Mouse (Mus musculus): ENCODE data around the gene Hoxa3.
A peak's percentile ranks its signal among the peaks of the same experiment; 100 is the strongest.

Gene Hoxa3

DNA sequence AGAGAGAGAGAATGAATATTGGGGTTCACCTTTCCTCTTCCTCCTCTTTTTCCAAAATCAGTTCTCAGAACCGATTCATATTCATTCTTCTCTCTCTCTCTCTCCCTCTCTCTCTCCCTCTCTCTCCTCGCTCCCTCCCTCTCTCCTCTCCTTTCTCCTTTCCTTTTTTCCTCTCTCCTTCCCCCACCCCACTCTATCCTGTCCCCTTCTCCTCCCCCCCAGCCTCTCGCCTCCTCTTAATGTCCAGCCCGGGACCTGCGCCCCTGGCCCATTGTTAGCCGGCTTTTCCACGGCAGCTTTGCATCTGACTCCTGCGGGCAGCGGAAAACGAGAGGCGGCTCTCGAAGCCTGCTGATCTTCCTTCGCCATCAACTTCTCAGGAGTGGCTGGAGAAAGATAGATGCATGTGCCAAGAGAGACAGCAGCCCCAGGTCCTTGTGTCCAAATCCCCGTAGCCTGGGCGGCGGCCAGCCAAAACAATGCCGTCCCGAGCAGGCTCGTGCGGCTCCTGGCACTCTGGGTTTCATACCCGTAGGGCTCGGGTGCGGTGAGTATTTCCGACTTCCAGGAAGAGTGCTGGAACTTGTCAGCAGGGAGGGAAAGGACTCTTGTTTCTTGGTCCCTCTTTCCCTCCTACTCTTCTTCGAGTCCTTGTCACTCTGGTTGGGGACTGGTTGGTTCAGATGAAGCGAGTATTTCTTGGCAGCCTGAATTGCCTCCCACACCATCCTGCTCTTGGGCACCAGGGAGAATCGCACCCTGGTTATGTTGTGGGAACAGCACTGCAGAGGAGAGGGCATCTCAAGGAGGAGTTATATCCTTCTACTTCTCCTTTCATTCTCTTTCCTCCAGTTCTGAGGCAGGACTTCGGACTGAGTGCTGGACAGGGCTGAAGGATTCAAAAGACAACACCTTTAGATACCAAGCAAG lies 47.4 kb downstream of the Hoxa3 start:
- no peak for DNase-seq

- DNase-seq = no peak
These were observed 48.3 kb downstream of the Hoxa3 start, which contains the start of gene Hoxa2 for GRCm38 (mm10) chr6:52164626-52165440. Gene Hoxa2, minus strand, starts transcription at chr6:52164831.

- no peak for DNase-seq
These were observed 49.0 kb downstream of the Hoxa3 start for GRCm38 (mm10) chr6:52164051-52164625.

DNA sequence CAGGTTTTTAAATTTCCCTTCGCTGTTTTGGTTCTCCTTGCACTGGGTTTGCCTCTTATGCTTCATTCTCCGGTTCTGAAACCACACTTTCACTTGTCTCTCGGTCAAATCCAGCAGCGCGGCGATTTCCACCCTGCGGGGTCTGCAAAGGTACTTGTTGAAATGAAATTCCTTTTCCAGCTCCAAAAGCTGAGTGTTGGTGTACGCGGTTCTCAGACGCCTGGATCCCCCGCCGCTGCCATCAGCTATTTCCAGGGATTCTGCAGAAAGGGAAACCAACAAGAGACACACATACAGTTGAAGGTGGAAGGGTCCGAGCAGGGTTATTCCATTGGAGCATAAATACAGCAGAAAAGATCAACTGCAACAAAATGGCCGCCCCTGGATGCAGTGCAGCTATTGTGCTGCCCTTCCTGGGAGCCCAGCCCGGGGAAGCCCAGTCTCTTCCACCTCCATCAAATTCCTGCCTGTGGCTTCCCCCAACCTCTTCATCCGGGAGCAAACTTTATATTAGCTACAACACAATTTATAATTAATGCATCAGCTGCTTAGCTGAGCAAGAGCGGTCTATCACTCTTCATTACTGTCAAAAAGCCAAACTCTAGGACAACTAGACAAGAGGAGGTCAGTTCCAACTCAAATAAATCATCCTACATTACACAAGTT lies 49.6 kb downstream of the Hoxa3 start:
- no peak for DNase-seq

DNA sequence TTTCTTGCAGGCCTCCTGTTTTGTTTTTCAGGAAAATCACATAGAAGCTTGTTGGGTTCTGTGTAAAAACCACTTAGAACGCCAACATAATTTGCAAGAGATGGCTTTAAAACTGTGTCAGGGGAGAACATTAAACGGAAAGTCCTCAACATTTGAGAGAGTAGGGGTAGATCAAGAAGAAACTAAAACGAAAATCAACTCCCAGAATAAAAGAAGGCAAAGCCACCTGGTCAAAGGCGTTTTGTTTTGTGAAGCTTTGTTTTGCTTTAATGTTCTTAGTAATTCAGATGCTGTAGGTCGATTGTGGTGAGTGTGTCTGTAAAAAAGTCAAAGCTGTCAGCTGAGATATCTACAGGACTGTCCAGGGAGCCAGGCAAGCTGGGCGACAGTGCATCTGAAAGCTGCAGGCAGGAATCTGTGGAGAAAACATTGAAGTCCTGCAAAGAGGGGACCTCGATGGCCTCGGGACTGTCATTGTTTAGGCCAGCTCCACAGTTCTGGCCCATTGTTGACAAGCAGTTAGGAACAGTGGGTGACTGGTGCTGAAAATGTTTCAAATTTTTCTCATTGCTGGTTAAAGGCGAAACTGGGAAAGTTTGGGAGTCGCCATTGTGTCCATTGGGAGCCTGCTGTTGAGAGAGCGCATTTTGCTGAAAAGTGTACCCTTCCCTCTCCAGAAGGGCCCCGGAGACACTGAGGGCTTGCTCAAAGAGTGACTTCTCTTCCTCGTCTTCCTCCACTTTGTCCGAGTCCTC lies 50.3 kb downstream of the Hoxa3 start:
- DNase-seq = no peak

- DNase-seq = no peak
These were observed 51.1 kb downstream of the Hoxa3 start for GRCm38 (mm10) chr6:52162093-52162380.

DNA sequence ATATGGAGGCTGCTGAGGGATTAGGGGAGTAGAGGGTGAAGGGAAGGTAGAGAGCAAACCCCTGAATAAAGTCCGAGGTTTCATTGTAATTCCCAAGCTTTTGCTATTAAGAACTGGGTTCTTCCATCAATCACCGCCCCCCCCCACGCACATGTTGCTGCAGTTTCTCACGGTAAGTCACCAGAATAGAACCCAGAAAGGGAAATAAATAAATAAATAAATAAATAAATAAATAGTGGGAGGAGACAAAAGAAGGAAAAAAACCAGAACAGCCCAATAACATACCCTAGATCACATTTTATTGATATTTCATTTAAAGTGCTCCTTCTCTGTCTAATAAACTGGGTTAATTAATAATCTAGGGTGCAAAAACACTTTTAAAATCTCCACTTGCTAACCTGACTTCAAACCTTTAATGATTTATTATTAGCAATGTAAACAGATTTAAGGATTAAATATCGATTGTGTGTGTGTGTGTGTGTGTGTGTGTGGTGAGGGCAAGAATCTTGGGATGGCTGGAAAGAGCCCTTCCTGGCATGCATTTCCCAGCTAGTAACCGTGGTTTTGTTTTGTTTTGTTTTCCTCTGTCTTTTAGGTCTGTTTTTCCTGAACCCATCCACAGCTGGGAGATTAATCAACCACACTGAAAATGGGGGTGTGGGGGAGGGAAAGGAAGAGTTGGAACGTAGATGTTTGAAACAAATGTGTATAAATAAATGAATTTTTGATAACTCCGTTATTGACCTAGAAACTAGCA lies 51.6 kb downstream of the Hoxa3 start:
- no peak for DNase-seq

GRCm38 (mm10) chr6:52160511-52161335 lies 52.4 kb downstream of the Hoxa3 start:
- DNase-seq = no peak

DNA sequence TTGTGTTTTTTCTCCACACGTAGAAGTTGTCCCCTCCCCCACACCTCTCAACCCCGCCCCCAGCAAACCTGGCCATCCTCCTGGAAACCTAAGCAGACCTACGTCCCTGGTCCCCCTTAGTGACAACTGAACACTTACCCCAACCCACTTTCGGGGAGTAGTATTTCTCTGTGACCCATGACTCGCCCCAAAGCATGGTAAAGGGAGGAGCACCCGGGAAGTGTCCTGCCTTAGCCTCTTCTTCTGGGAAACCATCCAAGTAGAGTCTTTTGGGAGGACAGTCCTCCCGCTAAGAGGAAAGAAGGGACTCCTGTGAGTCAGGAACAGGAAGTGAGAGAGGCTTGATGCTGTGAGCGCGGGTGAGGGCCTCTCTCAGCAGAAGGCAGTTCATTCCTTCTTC lies 53.2 kb downstream of the Hoxa3 start:
- no peak for DNase-seq

DNA sequence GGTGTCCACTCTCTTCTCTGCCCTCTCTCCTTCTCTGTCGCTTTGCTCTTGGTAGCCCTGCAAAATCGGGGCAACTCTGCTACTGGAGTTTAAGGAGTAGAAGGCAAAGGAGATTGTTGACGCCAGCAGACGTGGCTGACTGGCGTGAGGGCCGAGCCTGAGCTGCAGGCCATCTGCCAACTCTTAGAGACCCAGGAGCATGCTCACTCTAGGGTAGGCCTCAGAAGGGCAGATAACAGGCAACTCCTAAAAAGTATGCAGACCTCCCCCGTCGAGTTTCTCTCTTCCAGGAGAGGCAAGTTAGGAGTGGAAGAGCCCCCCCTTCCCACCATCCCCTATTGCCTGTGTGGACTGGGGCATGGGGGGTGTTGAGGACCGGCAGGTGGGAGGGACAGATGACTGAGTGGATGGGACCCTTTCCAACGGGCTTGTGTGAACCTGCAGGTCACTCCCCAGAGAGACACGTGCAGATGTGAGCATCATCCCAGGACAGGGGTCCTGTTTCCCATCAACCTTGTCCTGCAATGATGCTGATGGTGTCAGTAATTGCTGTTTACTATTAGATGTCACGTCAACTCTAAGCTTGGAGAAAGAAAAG lies 53.9 kb downstream of the Hoxa3 start:
- DNase-seq = no peak

GRCm38 (mm10) chr6:52158276-52159051 lies 54.7 kb downstream of the Hoxa3 start, which contains the start of gene Hoxa1:
Gene Hoxa1, minus strand, starts transcription at chr6:52158317.
- DNase-seq = peak; percentile 67

- DNase-seq = no peak
These were observed 55.5 kb downstream of the Hoxa3 start for GRCm38 (mm10) chr6:52157466-52158275.

DNA sequence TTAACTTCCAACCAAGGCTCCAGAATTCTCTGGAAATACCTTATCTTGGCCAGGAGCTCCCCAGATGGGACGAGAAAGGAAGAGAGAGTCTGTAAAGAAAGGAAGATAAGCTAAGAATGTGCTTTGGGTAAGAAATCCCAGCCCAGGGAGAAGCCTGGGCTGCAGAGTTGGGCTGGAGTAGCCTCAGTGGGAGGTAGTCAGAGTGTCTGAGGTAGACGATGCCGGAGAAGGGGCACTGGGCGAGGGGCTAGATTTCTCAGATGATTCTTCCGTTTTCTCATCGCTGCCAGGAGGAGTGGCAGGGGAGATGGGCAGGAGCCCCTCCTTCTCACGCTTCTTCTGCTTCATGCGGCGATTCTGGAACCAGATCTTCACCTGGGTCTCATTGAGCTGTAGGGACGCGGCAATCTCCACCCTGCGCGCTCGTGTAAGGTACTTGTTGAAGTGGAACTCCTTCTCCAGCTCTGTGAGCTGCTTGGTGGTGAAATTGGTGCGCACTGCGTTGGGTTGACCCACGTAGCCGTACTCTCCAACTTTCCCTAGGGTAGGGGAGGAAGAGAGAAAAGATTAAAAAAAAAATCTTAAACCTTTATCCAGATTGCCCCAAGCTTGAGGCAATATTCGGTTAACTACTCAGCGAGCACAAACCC lies 56.5 kb downstream of the Hoxa3 start:
- no peak for DNase-seq

- no peak for DNase-seq
These were observed 57.7 kb downstream of the Hoxa3 start for GRCm38 (mm10) chr6:52155471-52155870.

GRCm38 (mm10) chr6:52154044-52154443 lies 59.1 kb downstream of the Hoxa3 start:
- DNase-seq = no peak

DNA sequence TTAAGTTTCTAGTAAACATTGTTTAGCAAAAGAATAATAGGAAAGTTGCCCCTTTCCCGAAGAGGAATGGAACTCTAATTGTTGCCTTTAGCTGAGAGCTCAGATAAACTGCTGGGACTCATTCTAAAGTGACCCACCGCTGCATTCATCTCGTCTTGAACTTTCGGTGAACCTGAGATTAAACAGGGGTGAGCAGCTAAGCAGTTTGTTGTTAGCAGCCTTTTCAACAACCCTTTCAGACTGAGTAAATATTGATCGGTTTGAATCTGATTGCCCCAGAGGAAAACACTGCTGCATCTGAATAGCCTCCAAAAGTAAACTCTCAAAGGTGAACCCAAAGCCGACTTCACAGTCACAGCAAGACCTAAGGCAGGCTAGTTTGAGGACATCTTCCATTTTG lies 59.9 kb downstream of the Hoxa3 start:
- DNase-seq = no peak

- no peak for DNase-seq
These were observed 60.6 kb downstream of the Hoxa3 start for GRCm38 (mm10) chr6:52152226-52153193.

All from thymus, postnatal 14 days (tissue).